Mouse (Mus musculus) liver, embryonic 14.5 days (tissue): Measurements from ENCODE around the gene Aurka.

ENCODE experiments used
- CTCF ChIP-seq: IDR thresholded peaks from 2 replicates; pipeline ENCODE4 v1.5.1; 2016; ENCODE audit warnings: antibody characterized with exemption, low read depth, control low read depth
- EP300 ChIP-seq: IDR thresholded peaks from 2 replicates; pipeline ENCODE4 v1.6.1; 2016; ENCODE audit warnings: antibody characterized with exemption, low read depth

DNA sequence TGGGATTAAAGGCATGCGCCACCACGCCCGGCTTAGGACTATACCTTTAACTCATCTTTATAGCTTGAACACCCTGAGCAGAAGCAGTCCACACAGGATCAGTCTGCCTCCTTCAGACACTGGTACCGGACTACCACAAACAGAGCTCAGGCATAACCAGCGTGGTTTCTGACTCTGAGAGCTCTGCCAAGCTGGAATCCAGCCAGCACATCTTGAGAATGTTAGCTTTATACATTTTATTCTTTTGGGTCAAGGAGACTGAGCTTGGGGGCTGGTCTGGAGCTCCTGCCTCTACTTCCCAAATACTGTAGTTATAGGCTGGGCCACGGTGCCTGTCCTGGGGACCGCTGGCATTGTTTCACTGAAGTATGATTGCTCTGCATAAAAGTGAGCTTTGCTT is 26.6 kb downstream of the Aurka start:
- TF ChIP-seq CTCF (no peak), EP300 (no peak)
